Mouse (Mus musculus) heart, embryonic 11.5 days (tissue): ENCODE data around the gene Hoxa2. TPM values are rescaled to one million over a fixed set of nuclear protein-coding genes. Genes with fewer than 3 reads are reported as not detected.

ENCODE experiments used
- ATAC-seq: fragments of 200-750 bp; cut with Nextera tagmentation; replicated peaks from 2 replicates; pipeline ENCODE4 v1.8.0; 2017; ENCODE audit warnings: moderate library complexity; ENCODE audit not compliant: insufficient number of reproducible peaks, low FRiP score, low TSS enrichment
- H3K27ac ChIP-seq: fragments of 300-500 bp; sonication (generic); 2 replicates; pipeline ENCODE4 v1.5.1; 2014; ENCODE audit warnings: mild to moderate bottlenecking, low read depth, low read length
- H3K27me3 ChIP-seq: fragments of 300-500 bp; sonication (generic); 2 replicates; pipeline ENCODE4 v1.6.1; 2014; ENCODE audit warnings: mild to moderate bottlenecking, low read length, mixed read lengths; ENCODE audit not compliant: control insufficient read depth, insufficient read depth
- H3K36me3 ChIP-seq: fragments of 300-500 bp; sonication (generic); 2 replicates; pipeline ENCODE4 v1.6.1; 2014; ENCODE audit warnings: mild to moderate bottlenecking, low read length, moderate library complexity, mixed read lengths; ENCODE audit not compliant: control insufficient read depth, insufficient read depth
- H3K4me1 ChIP-seq: fragments of 300-500 bp; sonication (generic); 2 replicates; pipeline ENCODE4 v1.6.1; 2014; ENCODE audit warnings: low read length; ENCODE audit not compliant: control insufficient read depth, insufficient read depth
- H3K4me2 ChIP-seq: fragments of 300-500 bp; sonication (generic); 2 replicates; pipeline ENCODE4 v1.6.1; 2014; ENCODE audit warnings: mild to moderate bottlenecking, moderate library complexity
- H3K4me3 ChIP-seq: fragments of 300-500 bp; sonication (generic); 2 replicates; pipeline ENCODE4 v1.5.1; 2014; ENCODE audit warnings: low read depth, low read length
- H3K9ac ChIP-seq: fragments of 300-500 bp; sonication (generic); 2 replicates; pipeline ENCODE4 v1.6.1; 2014; ENCODE audit warnings: mild to moderate bottlenecking, low read depth, low read length, moderate library complexity
- H3K9me3 ChIP-seq: fragments of 300-500 bp; sonication (generic); replicated peaks from 2 replicates; pipeline ENCODE4 v1.6.1; 2016; ENCODE audit warnings: low read length; ENCODE audit not compliant: control insufficient read depth
- WGBS: fragments of 180-500 bp; shearing (Covaris S2); extraction: QIAGEN DNeasy Blood & Tissue Kit; methylation state at CpG from one replicate; pipeline ENCODE4 v1.1.7; 2014; ENCODE audit not compliant: insufficient replicate concordance; 5-methylcytosine and 5-hydroxymethylcytosine counted together
- polyA plus RNA-seq: library from polyadenylated mRNA; unstranded; fragments of >200 nt; fragmentation: Nextera tagmentation; extraction: Ambion mirVana; gene quantifications from 2 replicates; pipeline ENCODE4 v1.2.1, GENCODE M21; 2014

Hoxa2 gene
- polyA plus RNA-seq, 1 experiment from 2014 or later, result 3.6 TPM

GRCm38 (mm10) chr6:52160511-52161335 lies 3.9 kb downstream of the Hoxa2 start:
- peaks cover 5% of the 10 kb centered on the region; the same call in 1 of the 2 replicates for H3K4me1 ChIP-seq
- WGBS, result 6% methylated on average over 30 of the region's 30 CpGs
- H3K4me3 ChIP-seq, result peak overlapping the region; percentile 31
- H3K27ac ChIP-seq, result peak overlapping the region; percentile 29
- H3K9ac ChIP-seq, result peak overlapping the region; percentile 57; the same call in 1 of the 2 replicates
- H3K4me2 ChIP-seq, result peak overlapping the region; percentile 76
- no peaks in the 10 kb centered on the region for H3K9me3 ChIP-seq
- no peaks in the 10 kb centered on the region for H3K36me3 ChIP-seq
- H3K27me3 ChIP-seq, result peaks cover 94% of the 10 kb centered on the region
- no peak for ATAC-seq

GRCm38 (mm10) chr6:52159979-52160378 lies 4.7 kb downstream of the Hoxa2 start:
- Histone ChIP-seq H3K27ac (0 out of 2 replicates have a peak overlapping the region, but pooled peaks have one; percentile 2), H3K9ac (peak overlapping the region; percentile 57; the same call in 1 of the 2 replicates), H3K9me3 (no peaks in the 10 kb centered on the region), H3K4me3 (peak overlapping the region; percentile 31), H3K36me3 (no peaks in the 10 kb centered on the region), H3K4me2 (peak overlapping the region; percentile 76), H3K27me3 (peaks cover 94% of the 10 kb centered on the region), H3K4me1 (peaks cover 5% of the 10 kb centered on the region; the same call in 1 of the 2 replicates)
- 7% methylated on average over 8 of the region's 9 CpGs for WGBS
- ATAC-seq, result no peak

GRCm38 (mm10) chr6:52159164-52159761 lies 5.4 kb downstream of the Hoxa2 start:
- 8% methylated on average over 12 of the region's 12 CpGs for WGBS
- Histone ChIP-seq H3K9ac (peak overlapping the region; percentile 47), H3K27ac (peak overlapping the region; percentile 68; the same call in 1 of the 2 replicates), H3K36me3 (no peaks in the 10 kb centered on the region), H3K27me3 (peaks cover 94% of the 10 kb centered on the region), H3K4me1 (peaks cover 5% of the 10 kb centered on the region; the same call in 1 of the 2 replicates), H3K4me3 (peak overlapping the region; percentile 52), H3K9me3 (no peaks in the 10 kb centered on the region), H3K4me2 (peak overlapping the region; percentile 76)
- ATAC-seq, result peak; percentile 28; the same call in 1 of the 2 replicates

GRCm38 (mm10) chr6:52158276-52159051 lies 6.2 kb downstream of the Hoxa2 start, which contains the start of gene Hoxa1:
Gene Hoxa1, minus strand, starts transcription at chr6:52158317.
- ATAC-seq, result peak; percentile 80
- WGBS, result under 1% methylated on average over 55 of the region's 55 CpGs
- Histone ChIP-seq H3K36me3 (no peaks in the 10 kb centered on the region), H3K9ac (peak within 1 kb of the TSS; percentile 47), H3K4me1 (peaks cover 5% of the 10 kb centered on the region; the same call in 1 of the 2 replicates), H3K27me3 (peaks cover 93% of the 10 kb centered on the region), H3K4me3 (peak within 1 kb of the TSS; percentile 52), H3K4me2 (peak within 1 kb of the TSS; percentile 76), H3K9me3 (no peaks in the 10 kb centered on the region), H3K27ac (peak within 1 kb of the TSS; percentile 68)

- no peaks in the 10 kb centered on the region for H3K36me3 ChIP-seq
Observed at GRCm38 (mm10) chr6:52157466-52158275, 7.0 kb downstream of the Hoxa2 start.

GRCm38 (mm10) chr6:52156551-52157200 lies 8.0 kb downstream of the Hoxa2 start:
- H3K9ac ChIP-seq, result no peak overlapping the region

More at GRCm38 (mm10) chr6:52157466-52158275, 7.0 kb downstream of the Hoxa2 start:
- Histone ChIP-seq H3K9me3 (no peaks in the 10 kb centered on the region), H3K9ac (0 out of 2 replicates have a peak overlapping the region, but pooled peaks have one; percentile 18), H3K27ac (no peak overlapping the region), H3K4me3 (peak overlapping the region; percentile 52), H3K4me2 (peak overlapping the region; percentile 76), H3K4me1 (peaks cover 5% of the 10 kb centered on the region; the same call in 1 of the 2 replicates), H3K27me3 (peaks cover 93% of the 10 kb centered on the region)
- ATAC-seq, result no peak
- WGBS, result 1% methylated on average over 32 of the region's 32 CpGs

GRCm38 (mm10) chr6:52155471-52155870 lies 9.2 kb downstream of the Hoxa2 start:
- Histone ChIP-seq H3K27me3 (peaks cover 94% of the 10 kb centered on the region), H3K9me3 (no peaks in the 10 kb centered on the region), H3K4me1 (peaks cover 5% of the 10 kb centered on the region; the same call in 1 of the 2 replicates), H3K9ac (no peak overlapping the region), H3K4me3 (no peak overlapping the region), H3K4me2 (no peak overlapping the region), H3K36me3 (no peaks in the 10 kb centered on the region), H3K27ac (no peak overlapping the region)
- no peak for ATAC-seq
- 61% methylated on average over 3 of the region's 3 CpGs for WGBS

More at GRCm38 (mm10) chr6:52156551-52157200, 8.0 kb downstream of the Hoxa2 start:
- ATAC-seq, result no peak
- 1% methylated on average over 20 of the region's 20 CpGs for WGBS
- H3K9me3 ChIP-seq, result no peaks in the 10 kb centered on the region
- H3K4me3 ChIP-seq, result peak overlapping the region; percentile 52
- no peaks in the 10 kb centered on the region for H3K36me3 ChIP-seq
- H3K27ac ChIP-seq, result no peak overlapping the region
- H3K4me2 ChIP-seq, result peak overlapping the region; percentile 76
- H3K27me3 ChIP-seq, result peaks cover 94% of the 10 kb centered on the region
- H3K4me1 ChIP-seq, result peaks cover 5% of the 10 kb centered on the region; the same call in 1 of the 2 replicates
